Mouse (Mus musculus) layer of hippocampus, adult 9-10 months (tissue): ENCODE results near the gene Nfya.

ENCODE experiments used
- DNase-seq: peaks from one replicate; pipeline ENCODE4 v3.0.0; 2022; ENCODE audit warnings: low spot score

Nfya gene

DNA sequence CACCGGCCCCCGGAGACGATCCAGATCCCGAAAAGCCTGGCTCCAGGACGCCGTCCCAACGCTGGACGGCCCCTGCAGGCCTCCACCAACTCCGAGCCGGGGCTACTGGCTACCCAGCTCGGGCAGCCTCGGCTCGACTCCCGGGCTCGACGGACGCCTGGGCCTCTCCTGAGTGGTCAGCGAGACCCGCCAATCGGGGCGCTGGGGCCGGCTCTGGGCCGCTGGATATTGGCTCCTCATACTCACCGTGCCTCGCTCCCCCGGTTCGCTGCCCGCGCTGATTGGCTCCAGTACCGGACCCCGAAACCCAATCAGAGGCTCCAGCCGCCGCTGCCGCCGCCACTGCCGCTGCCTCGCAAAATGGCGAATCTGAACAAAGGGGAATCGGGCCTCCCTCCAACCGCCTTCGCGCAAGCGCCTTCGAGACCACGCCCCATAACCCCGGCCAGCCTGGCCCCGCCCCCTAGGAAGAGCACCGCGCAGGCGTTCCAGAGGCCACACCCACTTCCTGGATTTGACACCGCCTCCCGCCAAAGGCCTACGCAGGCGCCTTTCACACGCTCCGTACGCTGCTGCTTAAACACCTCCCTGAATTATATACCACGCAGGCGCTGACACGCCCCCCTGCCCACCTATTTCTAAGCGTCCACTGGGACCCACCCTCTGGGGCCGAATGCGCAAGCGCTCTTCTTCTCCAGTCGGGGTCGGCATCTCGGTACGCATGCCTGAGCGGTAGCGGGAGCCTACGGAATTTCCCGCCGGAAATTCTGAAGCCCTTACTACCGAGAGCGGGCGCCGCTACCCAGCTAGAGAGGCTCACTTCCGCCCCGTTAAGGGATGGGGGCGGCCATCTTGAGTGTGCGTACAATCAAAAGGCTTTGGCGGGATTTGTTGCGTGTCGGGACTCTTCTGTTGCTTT, at the start of gene Nfya, which contains the start of gene Oard1:
Gene Nfya (minus strand): TSS at position 527 of the 919 bp plus-strand sequence.
Gene Oard1 (plus strand): TSS at position 635 of the 919 bp plus-strand sequence.
- peak; percentile 98 for DNase-seq

- no peak for DNase-seq
These were observed 48.4 kb upstream of the Nfya start for GRCm38 (mm10) chr17:48457971-48458653.

DNA sequence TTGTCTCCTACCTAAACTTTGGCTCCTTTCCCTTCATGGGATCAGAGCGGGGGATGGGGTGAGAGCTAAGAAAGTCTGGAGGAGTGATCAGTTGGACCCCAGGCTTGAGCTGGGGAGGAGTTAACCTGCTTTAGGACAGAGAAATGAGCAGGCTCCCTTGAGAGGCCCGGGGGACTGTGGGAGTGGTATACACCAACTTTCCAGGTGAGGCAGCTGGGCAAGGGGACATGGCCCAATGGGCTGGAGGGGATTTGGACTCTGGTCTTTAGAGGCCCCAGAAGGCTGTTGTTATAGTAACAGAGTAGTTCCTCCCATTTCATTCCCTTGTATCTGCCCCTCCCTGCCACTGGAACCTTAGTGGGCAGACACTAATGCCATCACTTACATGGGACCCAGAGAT, 46.2 kb upstream of the Nfya start:
- DNase-seq = no peak

DNA sequence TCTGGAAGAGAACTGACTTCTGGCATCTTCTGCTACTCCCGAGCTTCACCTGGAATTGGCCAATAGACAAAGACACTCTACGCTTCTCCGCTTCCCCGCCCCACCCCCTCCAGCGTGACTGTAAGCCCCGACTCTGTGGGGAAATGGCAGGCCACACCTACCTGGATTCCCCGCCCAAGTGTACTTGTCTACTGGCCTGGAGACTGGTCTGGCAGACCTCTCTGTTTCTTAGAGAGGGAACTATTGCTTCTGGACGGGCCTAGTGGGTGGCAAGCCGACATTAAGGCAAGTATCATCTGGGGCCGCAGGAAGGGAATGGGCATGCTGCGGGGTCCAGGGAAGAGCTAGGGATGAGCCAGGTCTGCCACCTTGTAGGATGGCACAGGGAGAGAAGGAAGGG, 45.0 kb upstream of the Nfya start, which contains the start of gene Unc5cl:
Gene Unc5cl (plus strand): TSS at position 214 of the 400 bp plus-strand sequence.
- no peak for DNase-seq

- DNase-seq = no peak
These were observed 44.5 kb upstream of the Nfya start for GRCm38 (mm10) chr17:48454190-48454589.

GRCm38 (mm10) chr17:48453489-48453888, 43.8 kb upstream of the Nfya start:
- no peak for DNase-seq

DNA sequence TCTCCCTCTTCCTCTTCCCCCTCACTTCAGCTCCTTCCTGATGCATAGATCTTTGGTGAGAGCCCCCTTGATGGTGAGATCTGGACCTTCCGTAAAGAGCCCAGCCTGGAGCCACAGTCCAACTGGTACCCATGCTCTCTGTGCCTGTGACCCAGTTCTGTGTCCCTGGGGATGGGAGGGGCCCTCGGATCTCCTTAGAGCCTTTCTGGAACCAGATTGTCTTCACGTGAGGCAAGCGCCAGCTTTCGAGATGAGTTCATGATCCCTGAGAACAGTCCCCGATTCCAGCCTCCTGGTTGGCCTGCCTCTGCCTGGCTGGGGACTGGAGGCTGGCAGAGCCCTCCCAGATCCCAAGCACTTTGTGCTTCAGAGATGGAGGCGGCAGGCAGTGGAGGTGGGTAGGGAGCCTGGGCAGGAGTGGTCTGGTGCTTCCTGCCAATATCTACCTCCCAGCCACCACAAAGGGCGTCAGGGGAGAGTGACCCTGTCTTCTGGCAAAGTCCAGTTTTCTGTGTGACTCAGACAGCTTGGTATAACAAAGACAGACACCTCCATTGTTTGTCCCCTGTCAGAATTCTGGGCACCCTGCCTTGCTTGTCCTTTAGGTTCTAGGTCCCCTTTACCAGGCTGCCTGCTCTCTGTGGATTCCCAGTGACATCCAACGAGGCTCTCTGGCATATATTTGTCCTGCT, 42.2 kb upstream of the Nfya start:
- DNase-seq = no peak

- no peak for DNase-seq
These were observed 41.6 kb upstream of the Nfya start, which contains the start of gene Tspo2 for GRCm38 (mm10) chr17:48451353-48451675. Gene Tspo2, minus strand, starts transcription at chr17:48451522.

GRCm38 (mm10) chr17:48450666-48451352, 41.1 kb upstream of the Nfya start:
- DNase-seq = no peak

- no peak for DNase-seq
These were observed 38.0 kb upstream of the Nfya start for GRCm38 (mm10) chr17:48447675-48448074.

DNA sequence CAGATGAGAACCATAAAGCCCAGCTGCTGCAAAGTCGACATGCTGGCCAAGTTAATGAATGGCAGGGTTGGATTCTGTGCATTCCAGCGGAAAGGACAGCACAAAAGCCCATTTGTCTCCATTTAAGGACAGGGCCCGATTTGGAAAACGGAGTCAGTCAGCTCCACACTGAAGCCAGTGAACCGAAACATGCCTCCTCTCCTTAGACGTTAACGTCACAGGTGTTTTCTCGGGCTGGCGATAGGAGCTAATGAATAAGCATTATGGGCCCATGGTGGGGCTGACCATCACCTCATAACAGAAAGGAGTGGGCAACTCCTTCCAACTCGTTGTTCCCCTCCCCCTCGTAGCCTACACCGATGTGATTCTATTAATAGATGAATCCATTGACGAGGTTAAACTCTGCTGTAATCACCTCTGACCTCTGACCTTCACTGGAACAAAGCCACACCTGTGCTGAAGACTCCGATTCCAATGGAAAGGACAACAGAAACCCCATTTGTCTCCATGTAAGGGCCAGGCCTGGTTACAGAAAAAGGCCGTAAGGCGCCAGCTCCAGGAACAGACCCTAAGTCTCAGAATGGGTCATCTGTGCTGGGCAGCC, 33.9 kb upstream of the Nfya start:
- DNase-seq = no peak

DNA sequence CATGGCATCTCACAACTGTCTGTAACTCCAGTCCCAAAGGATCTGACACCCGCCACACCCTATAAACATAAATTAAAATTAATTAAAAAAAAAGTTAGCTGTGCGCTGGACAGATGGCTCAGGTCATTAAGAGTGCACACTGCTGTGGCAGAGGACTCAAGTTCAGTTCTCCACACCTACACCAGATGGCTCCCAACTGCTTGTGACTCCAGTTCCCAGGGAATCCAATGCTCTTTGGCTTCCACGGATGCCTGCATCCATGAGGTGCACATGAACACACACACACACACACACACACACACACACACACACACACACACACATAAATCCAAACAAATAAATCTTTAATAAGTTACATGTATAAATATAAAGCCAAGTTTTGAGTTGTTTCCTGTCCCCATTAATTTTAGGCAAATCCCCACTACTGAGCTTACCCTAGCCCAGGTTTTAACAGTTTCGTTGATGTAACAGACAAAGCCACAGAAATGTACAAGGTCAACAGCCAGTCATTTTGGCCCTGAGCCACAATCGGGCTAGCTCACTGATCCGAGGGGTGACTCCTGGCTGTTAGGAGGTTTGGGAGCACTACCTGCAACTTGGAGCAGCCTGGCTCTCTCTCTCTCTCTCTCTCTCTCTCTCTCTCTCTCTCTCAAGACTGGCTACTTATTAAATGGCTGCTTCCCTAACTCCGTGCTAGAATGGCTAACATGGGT, 33.2 kb upstream of the Nfya start:
- no peak for DNase-seq

DNA sequence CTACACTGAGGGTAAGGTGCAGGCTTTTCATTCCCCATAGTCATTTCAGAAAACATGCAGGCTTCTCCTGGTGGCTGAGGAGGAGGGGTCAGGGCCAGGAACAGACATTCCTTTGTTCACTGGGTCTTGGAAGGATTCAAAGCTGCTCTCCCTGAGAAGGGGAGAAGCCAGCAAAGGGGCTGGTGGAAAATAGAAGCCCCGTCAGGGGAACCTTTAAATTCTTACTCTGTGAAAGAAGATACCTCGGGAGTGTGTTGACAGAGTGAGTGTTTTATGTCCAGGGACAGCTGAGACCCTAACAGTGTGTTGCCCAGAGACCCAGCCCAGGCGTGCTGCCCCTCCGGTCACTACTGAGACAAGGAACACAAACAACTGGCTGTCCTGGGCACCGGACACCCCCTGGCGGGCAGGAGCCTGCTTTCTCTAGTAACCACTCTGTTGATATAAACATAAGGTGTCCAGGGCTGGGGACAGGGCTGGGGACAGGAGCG, 27.8 kb upstream of the Nfya start:
- DNase-seq = no peak

DNA sequence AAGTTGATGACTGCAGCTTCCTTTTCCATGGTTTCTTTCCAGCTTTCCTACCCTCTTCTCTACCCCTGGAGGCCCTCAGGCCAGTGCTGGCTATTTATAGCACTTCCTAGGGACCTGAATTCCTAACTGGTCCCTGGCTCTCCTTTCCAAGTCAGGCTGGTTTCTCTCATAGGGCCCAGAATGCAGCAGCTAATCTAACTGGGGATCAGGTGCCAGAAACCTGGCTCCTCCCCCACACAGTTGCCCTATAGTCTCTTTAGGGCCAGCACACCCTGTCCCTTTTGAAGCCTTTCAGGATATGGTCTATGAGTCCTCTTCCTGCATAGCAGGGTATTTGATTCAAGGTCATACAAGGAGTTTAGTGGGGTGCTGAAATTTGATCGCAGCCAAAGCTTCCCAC, 26.8 kb upstream of the Nfya start:
- DNase-seq = no peak

GRCm38 (mm10) chr17:48434479-48434878, 24.8 kb upstream of the Nfya start:
- no peak for DNase-seq

- no peak for DNase-seq
These were observed 24.1 kb upstream of the Nfya start for GRCm38 (mm10) chr17:48433689-48434330.

GRCm38 (mm10) chr17:48433006-48433655, 23.4 kb upstream of the Nfya start:
- DNase-seq = no peak

DNA sequence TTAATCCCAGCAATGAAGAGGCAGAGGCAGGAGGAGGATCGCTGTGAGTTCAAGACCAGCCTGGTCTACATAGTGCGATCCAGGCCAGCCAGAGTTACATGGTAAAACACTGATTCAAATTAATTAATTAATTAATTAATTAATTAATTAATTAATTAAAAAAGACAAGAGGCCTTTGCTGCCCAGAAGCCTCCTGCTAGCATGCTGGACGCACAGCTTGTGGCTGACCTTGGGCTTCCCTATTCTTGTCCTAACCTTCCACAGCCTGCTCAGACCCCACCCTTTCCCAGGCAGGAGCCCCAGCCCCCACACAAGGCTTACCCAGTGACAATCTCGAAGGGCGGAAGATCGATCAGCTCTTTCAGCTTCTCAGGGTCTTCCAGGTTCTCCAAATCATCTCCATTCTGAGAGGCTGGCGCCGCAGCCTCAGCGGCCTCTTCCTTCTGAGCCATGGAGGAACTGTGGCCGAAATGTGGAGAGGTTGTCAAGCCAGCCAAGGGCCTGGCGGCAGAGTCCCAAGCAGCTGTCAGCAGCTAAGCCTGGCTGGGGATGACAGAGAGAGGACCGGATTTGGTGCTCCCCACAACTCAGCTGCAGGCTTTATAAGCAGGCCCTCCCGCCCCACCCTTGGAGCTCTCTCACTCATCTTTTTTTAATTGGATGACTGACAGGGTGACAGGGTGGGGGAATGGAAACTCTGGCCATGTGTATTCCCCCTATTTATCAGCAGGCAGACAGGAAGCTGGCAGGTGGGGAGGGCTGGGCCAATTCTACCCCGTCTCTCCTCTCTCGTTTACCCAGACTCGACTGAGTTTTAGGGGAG, 22.7 kb upstream of the Nfya start, which contains the start of gene Apobec2:
Gene Apobec2 (minus strand): TSS at position 773 of the 823 bp plus-strand sequence.
- DNase-seq = no peak

- DNase-seq = no peak
These were observed 21.3 kb upstream of the Nfya start for GRCm38 (mm10) chr17:48431054-48431453.
